Mouse (Mus musculus): Measurements from ENCODE around the gene Kcnd3.

- TF ChIP-seq CTCF (IDR thresholded peaks at IDR 0.05; ENCODE audit: borderline replicate concordance, control insufficient read depth, extremely low read depth, insufficient read depth, low read length, poor library complexity) (no peak), POLR2A (IDR thresholded peaks at IDR 0.05; ENCODE audit: control insufficient read depth, extremely low read depth, insufficient read depth, low read length, poor library complexity) (no peak)
Observed at GRCm38 (mm10) chr3:105688536-105688935, 236.4 kb downstream of the Kcnd3 start.

Data from thymus, adult 2 months (tissue).